Mouse (Mus musculus) spleen, postnatal 14 days (tissue): ENCODE data around the gene Mnt.
A peak's percentile ranks its signal among the peaks of the same experiment; 100 is the strongest.
"Not testable (repeated sequence)": the region's sequence is repeated elsewhere in the genome, so short reads cannot be mapped to it uniquely, and the experiment has no call there.

Source experiments
- DNase-seq, 2 experiments: peaks; one replicate each; pipeline ENCODE4 v3.0.0; 2021 to 2022; ENCODE audit warnings: low spot score in 2 of 2

The Mnt gene

GRCm38 (mm10) chr11:74830256-74831161, at the start of gene Mnt:
Mnt (plus strand) TSS chr11:74830920.
- peak; percentile 78 to 86 for DNase-seq

GRCm38 (mm10) chr11:74792874-74793273, 37.8 kb upstream of the Mnt start:
- no peak for DNase-seq

- no peak for DNase-seq
These were observed 30.1 kb upstream of the Mnt start for GRCm38 (mm10) chr11:74800658-74801057.

GRCm38 (mm10) chr11:74804081-74804627, 26.6 kb upstream of the Mnt start:
- no peak for DNase-seq

GRCm38 (mm10) chr11:74807246-74807882, 23.4 kb upstream of the Mnt start:
- no peak for DNase-seq

- no peak for DNase-seq
These were observed 22.4 kb upstream of the Mnt start for GRCm38 (mm10) chr11:74808251-74808853.

- DNase-seq, result no peak
These were observed 20.6 kb upstream of the Mnt start for GRCm38 (mm10) chr11:74810134-74810533.

DNA sequence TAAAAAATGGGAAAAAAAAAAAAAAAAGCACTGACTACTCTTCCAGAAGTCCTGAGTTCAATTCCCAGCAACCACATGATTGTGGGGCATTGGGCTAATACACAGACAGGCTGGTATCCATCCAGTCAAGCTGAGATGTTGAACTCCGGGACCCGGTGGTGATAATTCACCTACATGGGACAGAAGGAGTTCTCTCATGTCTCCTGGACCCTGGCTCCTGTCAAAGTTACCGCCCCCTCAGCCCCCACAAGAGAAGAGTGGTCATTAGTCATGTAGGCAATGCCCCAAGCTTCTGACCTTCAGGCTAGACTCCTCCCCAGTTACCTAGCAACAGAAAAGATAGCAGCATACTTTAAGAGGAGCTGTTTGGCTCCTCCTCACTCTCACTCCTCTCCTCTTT, 19.7 kb upstream of the Mnt start:
- not testable (repeated sequence) for DNase-seq

GRCm38 (mm10) chr11:74811538-74811937, 19.2 kb upstream of the Mnt start:
- no peak for DNase-seq

DNA sequence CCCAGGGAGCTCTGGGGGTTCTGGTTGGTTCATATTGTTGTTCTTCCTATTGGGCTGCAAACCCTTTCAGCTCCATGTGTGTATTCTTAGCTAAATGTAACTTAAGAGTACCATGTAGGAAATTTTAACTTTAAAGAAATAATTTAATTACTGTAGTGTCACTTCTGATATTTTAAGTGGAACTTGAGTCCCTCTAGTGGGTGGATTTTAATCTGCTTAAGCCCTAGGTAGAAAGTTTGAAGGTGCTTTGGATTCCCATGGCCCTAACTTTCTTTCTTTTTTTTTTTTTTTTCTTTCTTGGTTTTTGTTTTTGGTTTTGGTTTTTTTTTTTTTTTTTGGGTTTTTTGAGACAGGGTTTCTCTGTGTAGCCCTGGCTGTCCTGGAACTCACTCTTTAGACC, 14.9 kb upstream of the Mnt start:
- DNase-seq, result no peak

DNA sequence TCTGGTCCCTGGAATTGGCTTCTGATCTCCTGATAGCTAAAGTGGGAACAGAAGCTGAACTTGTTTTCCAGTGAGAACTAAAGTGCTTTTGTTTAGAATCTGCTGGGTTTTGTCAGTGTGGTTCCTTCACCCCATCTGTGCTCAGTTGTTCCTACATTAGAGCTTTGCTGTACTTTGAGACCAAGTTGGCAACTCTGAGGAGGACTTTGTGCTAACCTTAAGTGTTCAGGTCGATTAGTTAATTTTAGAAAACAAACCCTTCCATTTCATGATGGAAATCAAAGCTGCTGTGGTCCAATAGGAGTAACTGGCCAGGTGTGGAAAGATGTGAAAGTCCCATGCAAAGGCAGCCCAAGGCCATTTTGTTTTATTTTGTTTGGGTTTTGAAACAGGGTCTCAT, 9.8 kb upstream of the Mnt start:
- DNase-seq, result no peak

DNA sequence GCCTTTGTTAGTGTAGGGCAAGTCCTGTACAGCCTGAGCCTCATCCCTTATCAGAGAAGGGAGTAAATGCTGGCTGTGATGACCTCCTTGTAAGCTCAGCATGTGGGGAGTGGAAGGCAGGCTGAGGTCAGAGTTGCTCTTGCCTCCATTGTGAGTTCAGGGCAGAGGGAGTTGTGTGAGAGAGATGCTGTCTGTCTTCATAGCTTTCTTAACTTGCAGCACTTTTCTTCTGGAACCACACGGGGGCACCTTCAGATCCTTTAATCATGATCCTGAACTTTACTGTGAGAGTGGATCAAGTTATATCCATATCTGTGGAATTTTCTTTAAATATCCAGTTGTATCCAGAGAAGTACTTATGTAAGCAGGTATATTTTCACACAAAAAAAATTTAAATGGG, 9.3 kb upstream of the Mnt start:
- DNase-seq, result no peak

- no peak for DNase-seq
These were observed 7.8 kb upstream of the Mnt start for GRCm38 (mm10) chr11:74822746-74823440.

DNA sequence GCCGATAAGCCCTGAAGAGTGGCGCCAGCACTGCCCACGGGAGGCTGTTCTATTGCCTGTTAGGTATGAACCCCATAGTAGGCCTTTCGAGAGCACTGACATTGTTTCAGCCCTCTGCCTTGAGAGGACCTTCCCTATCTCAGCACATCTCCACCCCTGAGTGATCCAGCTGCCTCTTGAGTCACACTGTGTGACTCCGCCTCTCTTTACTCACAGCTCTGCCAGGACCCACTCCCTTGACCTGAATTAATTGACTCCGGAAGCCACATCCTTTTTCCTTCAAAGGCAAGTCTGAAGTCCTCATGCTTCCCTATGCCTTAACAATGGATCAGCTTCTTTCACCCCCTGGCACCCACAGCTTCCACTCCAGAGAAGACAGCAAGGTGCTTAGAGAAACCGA, 4.6 kb upstream of the Mnt start:
- no peak for DNase-seq

- DNase-seq, result no peak
These were observed 4.0 kb upstream of the Mnt start for GRCm38 (mm10) chr11:74826702-74827101.

DNA sequence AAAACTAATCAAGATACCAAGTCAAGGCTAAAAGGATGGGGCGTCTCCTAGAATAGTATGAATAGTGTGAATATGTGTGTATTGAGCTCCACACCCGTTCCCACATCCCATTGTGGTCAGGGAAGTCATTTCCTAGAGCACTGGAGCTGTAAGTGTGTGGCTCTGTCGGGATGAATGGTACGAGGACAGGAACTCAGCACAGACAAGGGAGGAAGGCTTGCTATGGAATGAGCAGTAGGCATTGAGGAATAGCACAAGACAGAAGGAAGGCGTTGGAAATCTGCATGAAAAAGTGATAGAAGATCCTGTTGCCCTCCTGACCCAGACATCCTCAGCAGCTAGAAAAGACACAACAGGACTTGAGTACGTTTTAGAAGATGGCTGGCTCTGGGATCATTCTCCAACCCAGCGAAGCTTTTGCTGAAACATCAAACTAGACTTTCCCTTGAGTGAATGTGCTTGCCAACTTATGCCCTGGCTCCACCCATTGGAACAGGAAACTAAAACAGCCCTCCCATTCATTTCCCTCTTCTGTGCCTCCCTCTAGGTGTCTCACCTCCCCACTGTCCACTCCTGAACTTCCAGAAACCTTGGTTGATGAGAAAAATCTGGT, 2.8 kb upstream of the Mnt start:
- DNase-seq, result no peak

GRCm38 (mm10) chr11:74828404-74828931, 2.3 kb upstream of the Mnt start:
- no peak for DNase-seq

- DNase-seq, result no peak
These were observed 1.7 kb upstream of the Mnt start for GRCm38 (mm10) chr11:74828965-74829550.

DNA sequence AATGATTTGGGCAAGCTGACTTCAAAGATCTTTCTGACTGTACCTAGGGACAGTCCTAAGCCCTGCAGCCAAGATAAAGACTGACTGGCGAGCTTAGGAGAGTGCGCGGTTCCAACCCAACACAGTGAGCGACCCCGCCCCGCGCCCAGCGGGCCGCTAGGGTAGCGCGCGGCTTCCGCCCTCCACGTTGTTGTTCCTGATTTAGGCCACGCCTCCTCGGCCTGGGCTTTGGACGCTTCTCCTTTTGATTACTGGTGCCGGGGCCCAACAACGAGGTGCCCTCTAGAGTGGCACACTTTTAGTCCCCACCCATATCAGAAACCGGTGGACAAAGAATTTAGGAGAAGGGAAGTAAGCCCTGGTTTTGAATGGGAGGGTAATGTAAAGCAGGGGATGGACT, 908 bp upstream of the Mnt start:
- peak; percentile 78 to 84 for DNase-seq

GRCm38 (mm10) chr11:74831191-74831605, 478 bp downstream of the Mnt start:
- peak; percentile 24 to 49 for DNase-seq
